Mouse (Mus musculus): ENCODE data around the gene AU022751.
"Not testable (repeated sequence)": the region's sequence is repeated elsewhere in the genome, so short reads cannot be mapped to it uniquely, and the experiment has no call there.

AU022751 gene

DNA sequence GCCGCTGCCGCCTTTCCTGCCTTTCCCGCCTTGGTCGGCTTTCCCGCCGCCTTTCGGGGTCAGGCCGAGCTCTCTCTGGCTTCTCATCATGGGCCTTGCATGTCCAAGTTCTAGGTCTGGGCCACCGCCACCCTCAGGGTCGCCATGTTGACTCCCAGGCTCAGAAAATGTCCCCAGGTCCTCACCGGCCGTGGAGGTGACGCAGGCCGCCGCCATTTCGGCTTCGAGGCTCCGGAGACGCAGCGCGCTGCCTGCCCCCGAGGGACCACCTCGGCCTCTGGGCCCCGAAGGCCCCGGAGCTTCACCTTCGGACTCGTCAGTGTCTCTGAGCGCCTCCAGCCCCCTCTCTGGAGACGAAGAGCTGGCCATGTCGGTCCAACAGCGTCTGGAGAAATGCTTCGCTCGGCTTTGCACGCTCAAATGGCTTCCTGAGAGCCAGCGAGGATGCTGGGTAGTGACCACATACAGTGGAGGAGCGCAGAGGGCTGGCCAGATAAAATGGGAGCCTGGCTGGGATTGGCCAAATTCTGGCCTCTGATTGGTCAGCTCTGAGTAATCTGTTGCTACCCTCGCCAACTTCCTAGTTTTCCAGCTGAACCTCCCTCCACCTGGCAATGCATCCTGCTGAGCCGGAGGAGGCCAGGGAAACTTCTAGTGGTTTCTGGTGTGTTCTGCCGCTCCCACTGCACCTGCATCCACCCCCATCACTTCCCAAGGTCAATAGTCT lies at the start of gene AU022751:
Gene AU022751 (minus strand): TSS at position 466 of the 727 bp plus-strand sequence.
- no peak for DNase-seq (ENCODE audit: low read depth, low spot score)

DNA sequence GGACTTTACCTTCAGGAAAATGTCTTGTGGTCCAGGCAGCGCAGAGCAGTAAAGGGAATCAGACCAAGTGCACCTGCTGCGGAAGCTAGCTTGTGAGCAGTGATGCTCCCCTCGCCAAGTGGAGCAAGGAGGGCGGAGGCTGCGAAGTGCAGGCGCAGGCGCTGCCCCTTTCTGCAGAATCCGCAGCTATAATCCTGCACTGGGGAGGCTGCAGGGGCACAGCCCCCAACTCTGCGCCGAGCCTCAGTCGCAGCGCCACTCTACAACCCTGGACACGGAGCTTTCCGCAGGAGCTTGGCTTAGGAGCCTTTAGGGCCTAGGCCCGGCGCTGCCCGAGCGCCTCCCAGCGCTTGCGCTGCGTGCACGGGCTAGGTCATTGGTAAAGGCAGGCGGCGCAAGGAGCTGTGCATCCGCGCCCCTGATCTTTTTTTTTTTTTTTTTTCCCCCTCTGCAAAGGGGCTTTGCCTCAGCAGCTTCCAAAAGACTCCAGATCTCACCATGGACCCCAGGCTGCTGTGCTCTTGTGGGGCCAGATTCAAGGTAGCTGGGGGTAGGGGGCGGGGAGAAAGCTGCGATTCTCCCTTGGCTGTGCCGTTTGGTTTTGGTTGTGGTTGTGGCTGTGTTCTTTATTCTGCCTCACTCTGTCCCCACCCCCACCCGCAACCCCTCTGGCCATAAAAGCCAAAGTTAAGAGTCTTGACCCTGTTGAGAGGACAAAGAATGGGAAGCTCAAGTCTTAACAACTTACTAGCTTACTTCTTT lies 9.0 kb upstream of the AU022751 start:
- peak; percentile 86 for DNase-seq (ENCODE audit: low read depth, low spot score)

DNA sequence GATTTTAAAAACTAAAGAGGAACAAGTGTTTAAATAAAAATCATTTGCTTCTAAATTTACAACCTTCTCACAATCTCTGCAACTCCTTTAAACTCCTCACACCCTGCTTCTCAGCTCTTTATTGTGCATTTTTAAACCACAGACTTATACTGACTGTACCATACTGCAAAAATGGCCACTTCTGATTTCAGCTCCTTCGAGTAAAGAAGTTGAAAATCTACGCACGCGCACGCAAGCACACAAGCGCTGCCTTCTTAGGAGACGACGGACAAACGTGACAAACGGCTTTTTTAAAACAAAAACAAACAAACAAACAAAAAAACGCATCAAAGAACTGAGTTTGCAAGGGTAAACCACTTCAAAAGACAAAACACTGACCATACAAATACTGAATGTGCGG lies 8.3 kb upstream of the AU022751 start:
- DNase-seq (ENCODE audit: low read depth, low spot score): peak; percentile 72

GRCm38 (mm10) chrX:6061563-6061962 lies 21.7 kb downstream of the AU022751 start:
- DNase-seq (ENCODE audit: low read depth, low spot score): no peak

GRCm38 (mm10) chrX:6047936-6048614 lies 35.1 kb downstream of the AU022751 start:
- peak; percentile 6 for DNase-seq (ENCODE audit: low read depth, low spot score)

DNA sequence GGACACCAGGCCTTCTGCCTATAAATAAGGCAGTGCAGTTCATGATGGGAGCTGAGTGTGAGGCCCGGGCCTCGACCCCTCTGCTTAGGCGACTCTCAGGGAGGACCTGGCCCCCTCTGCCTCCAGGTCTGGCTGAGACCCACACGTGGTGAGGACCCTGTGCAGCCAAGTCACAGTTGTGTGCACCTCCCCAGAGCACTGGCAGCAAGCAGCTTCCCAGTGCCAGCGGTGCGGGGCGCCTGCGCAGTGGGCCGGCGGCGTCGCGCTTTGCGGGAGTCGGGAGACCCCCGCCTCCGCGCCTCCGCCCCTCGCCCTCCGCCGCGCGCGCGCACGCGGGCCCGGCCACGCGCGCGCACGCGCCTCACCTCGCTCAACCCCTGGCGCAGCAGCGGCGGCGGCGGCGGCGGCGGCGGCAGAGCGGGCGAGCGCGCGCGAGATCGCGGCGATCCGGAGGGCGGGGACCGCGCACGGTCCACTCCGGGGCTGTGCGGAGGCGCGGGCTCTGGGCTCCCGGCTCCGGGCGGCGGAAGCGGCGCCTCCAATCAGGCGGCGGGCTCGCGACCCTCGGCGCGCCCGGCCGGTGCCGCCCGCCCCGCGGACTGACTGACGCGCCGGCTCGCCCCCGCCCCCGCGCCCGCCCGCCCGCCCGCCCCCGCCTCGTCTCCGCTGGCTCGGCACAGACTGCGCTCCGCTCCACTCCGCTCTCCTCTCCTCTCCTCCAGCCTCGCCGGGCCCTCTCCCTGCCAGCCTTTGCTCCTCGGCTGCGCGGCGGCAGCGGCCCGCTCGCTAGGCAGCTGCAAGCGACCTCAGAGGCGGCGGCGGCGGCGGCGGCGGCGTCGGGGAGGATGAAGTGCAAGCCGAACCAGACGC lies 35.9 kb downstream of the AU022751 start, which contains the start of gene Nudt11:
Gene Nudt11 (plus strand): TSS at position 388 of the 870 bp plus-strand sequence.
- not testable (repeated sequence) for DNase-seq (ENCODE audit: low read depth, low spot score)
